Mouse (Mus musculus): ENCODE measurements at regions not wholly inside any gene's neighbourhood (a gene's known extent, or its start where the extent isn't known, plus 50 kb on each side); places are given as distances from the start of the nearest gene placed in this dataset.
"Not testable (repeated sequence)": the region's sequence is repeated elsewhere in the genome, so short reads cannot be mapped to it uniquely, and the experiment has no call there.

GRCm38 (mm10) chr6:69136628-69137027 is 1601.0 kb upstream of the Tacstd2 start:
- no peak for DNase-seq

GRCm38 (mm10) chr6:69125669-69126068 is 1590.1 kb upstream of the Tacstd2 start:
- DNase-seq = peak in 1 of 2 experiments; percentile 1

- DNase-seq = not testable (repeated sequence)
Observed at GRCm38 (mm10) chr6:69124832-69125231, 1589.2 kb upstream of the Tacstd2 start.

- not testable (repeated sequence) for DNase-seq
Observed at GRCm38 (mm10) chr6:69113333-69113732, 1577.7 kb upstream of the Tacstd2 start.

GRCm38 (mm10) chr6:69063940-69064339 is 1528.3 kb upstream of the Tacstd2 start:
- DNase-seq = no peak

- no peak for DNase-seq
Observed at GRCm38 (mm10) chr6:69045375-69045774, 1509.8 kb upstream of the Tacstd2 start.

All from kidney, postnatal 4 days (tissue).